Mouse (Mus musculus) hematopoietic stem cell, adult 5-6 weeks (primary cell): ENCODE results near the gene Alx3. TPM values are rescaled to one million over a fixed set of nuclear protein-coding genes. Genes with fewer than 3 reads are reported as not detected.
A peak's percentile ranks its signal among the peaks of the same experiment; 100 is the strongest.

Experiments
- ATAC-seq, 2 experiments: fragments of 125-278 bp in 1 of 2; replicated peaks in 1 of 2; 2 replicates each; pipeline ENCODE4 v1.8.0; 2016 to 2017; ENCODE audit warnings: inconsistent platforms in 2 of 2, mild to moderate bottlenecking in 2 of 2, moderate number of reproducible peaks in 2 of 2, low read depth in 1 of 2, moderate TSS enrichment in 1 of 2; ENCODE audit not compliant: low FRiP score in 2 of 2, poor library complexity in 2 of 2, severe bottlenecking in 2 of 2, insufficient read depth in 1 of 2, low TSS enrichment in 1 of 2
- total RNA-seq: library from RNA; stranded (forward); fragments of 172-1452, 232-1000 nt; gene quantifications from 2 replicates; pipeline ENCODE4 v1.2.3, GENCODE M21; 2017

The Alx3 gene
- total RNA-seq, 1 experiment from 2014 or later, result not detected

- ATAC-seq, result no peak
These were observed 14.5 kb downstream of the Alx3 start for GRCm38 (mm10) chr3:107609376-107609775.

GRCm38 (mm10) chr3:107611394-107611793, 16.6 kb downstream of the Alx3 start:
- no peak for ATAC-seq

GRCm38 (mm10) chr3:107612902-107613525, 18.2 kb downstream of the Alx3 start:
- ATAC-seq, result peak; percentile 66 to 87; a peak in 3 of 4 replicates

GRCm38 (mm10) chr3:107617800-107618199, 23.0 kb downstream of the Alx3 start:
- ATAC-seq, result no peak

- no peak for ATAC-seq
These were observed 25.1 kb downstream of the Alx3 start for GRCm38 (mm10) chr3:107619911-107620310.

- no peak for ATAC-seq
These were observed 26.6 kb downstream of the Alx3 start for GRCm38 (mm10) chr3:107621286-107622075.

GRCm38 (mm10) chr3:107622537-107622936, 27.7 kb downstream of the Alx3 start:
- ATAC-seq, result no peak

GRCm38 (mm10) chr3:107624424-107624823, 29.6 kb downstream of the Alx3 start:
- no peak for ATAC-seq

GRCm38 (mm10) chr3:107625536-107625935, 30.7 kb downstream of the Alx3 start:
- ATAC-seq, result no peak

- no peak for ATAC-seq
These were observed 31.9 kb downstream of the Alx3 start for GRCm38 (mm10) chr3:107626751-107627150.

GRCm38 (mm10) chr3:107627641-107628040, 32.8 kb downstream of the Alx3 start:
- no peak for ATAC-seq

GRCm38 (mm10) chr3:107628551-107628950, 33.7 kb downstream of the Alx3 start:
- no peak for ATAC-seq

- no peak for ATAC-seq
These were observed 34.6 kb downstream of the Alx3 start for GRCm38 (mm10) chr3:107629411-107629810.

GRCm38 (mm10) chr3:107630682-107631522, 36.1 kb downstream of the Alx3 start, which contains the start of gene Gm10961:
Gene Gm10961, plus strand, starts transcription at chr3:107631322.
- peak; percentile 3 to 35; a peak in 2 of 4 replicates for ATAC-seq

GRCm38 (mm10) chr3:107631523-107631958, 36.7 kb downstream of the Alx3 start, which contains the start of gene Strip1:
Gene Strip1, minus strand, starts transcription at chr3:107631694.
- peak; percentile 89 to 95 for ATAC-seq

GRCm38 (mm10) chr3:107632786-107633185, 38.0 kb downstream of the Alx3 start:
- ATAC-seq, result no peak

- no peak for ATAC-seq
These were observed 39.1 kb downstream of the Alx3 start for GRCm38 (mm10) chr3:107633906-107634305.

- no peak for ATAC-seq
These were observed 41.0 kb downstream of the Alx3 start for GRCm38 (mm10) chr3:107635836-107636235.
